Mouse (Mus musculus) c-Kit-positive CD71-negative TER-119-negative erythroid progenitor cells, embryonic 14.5 days (primary cell): ENCODE data around the gene Tph2.
"Not testable (repeated sequence)": the region's sequence is repeated elsewhere in the genome, so short reads cannot be mapped to it uniquely, and the experiment has no call there.

Source experiments
- DNase-seq: peaks from one replicate; pipeline ENCODE4 v3.0.0-alpha.2; 2013; ENCODE audit warnings: low read depth

The Tph2 gene

DNA sequence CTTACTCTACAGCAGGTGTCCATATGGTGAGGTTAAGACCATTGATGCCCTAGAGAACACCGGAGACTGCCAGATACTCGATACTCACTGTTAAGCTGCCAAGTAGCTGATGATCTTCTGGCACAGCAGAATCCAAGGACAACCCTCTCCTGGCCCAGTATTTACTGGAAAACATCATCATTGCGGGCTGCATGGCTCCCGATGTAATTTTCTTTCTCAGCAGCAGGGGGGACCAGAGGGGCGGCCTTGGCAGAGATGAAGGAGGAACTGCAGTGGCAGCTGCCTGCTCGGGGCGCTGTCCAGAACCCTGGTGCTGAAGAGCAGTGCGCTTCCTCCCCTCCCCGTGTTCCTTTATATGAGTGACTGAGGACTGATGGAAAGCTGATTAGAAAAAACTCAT, at the start of gene Tph2:
Tph2 (minus strand) TSS at position 326 of the 400 bp plus-strand sequence.
- DNase-seq = peak; percentile 70

DNA sequence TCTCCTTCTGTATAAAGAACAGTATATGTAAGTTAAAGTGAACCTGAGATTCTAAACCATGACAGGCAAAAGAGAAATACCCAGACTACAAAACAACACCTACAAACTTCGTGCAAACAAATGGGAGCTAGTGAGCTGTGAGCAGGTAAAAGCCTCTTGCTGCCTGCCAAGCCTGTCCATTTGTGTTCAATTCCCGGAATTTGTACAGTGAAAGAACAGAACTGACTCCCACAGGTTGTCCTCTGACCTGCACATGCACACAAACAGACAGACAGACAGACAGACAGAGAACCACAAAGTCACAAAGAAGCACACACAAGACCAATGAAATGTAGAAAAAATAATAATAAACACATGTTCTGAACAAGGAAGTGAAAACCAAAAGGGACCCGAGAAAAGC, 49.0 kb upstream of the Tph2 start:
- no peak for DNase-seq

DNA sequence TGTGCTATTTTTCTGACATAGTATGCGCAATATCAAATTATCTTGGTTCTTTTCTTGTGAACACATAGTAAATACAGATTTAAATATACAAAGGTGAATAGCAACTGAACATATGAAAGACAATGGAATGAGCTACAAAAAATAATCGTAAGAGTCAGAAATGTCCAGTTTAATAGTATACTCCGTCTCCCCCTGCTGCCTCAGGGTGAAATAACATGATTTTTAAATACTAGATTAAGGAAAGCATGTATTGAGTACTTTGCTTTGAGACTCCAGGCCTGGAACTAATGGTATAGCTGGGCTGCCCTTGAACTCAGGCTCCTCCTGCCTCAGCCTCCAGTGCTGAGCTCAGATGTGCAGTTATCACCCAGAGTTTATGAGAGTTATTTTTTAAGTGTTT, 47.7 kb upstream of the Tph2 start:
- no peak for DNase-seq

DNA sequence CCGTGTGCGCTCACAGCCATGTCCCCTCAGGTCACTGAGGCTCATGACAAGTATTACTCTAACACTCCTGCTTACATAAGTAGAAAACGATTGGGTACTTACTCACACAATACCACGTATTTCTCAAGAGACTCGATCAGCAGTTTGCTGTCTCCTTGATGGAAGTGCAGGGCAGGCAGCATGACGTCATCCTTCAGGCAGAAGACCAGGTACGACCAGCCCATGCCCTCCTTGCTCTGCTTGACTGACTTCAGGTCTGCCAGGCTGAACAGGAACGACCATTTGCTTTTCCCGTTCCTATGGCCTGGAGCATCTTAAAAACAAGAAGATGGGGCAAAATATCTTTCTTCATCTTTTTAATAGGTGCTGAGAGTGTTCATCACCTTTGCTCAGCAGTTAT, 44.2 kb upstream of the Tph2 start:
- no peak for DNase-seq

GRCm38 (mm10) chr10:115226586-115226985, 41.8 kb upstream of the Tph2 start:
- no peak for DNase-seq

GRCm38 (mm10) chr10:115223845-115224244, 39.0 kb upstream of the Tph2 start:
- no peak for DNase-seq

- no peak for DNase-seq
These were observed 28.2 kb upstream of the Tph2 start for GRCm38 (mm10) chr10:115212916-115213580.

- DNase-seq = no peak
These were observed 21.0 kb upstream of the Tph2 start for GRCm38 (mm10) chr10:115205825-115206224.

DNA sequence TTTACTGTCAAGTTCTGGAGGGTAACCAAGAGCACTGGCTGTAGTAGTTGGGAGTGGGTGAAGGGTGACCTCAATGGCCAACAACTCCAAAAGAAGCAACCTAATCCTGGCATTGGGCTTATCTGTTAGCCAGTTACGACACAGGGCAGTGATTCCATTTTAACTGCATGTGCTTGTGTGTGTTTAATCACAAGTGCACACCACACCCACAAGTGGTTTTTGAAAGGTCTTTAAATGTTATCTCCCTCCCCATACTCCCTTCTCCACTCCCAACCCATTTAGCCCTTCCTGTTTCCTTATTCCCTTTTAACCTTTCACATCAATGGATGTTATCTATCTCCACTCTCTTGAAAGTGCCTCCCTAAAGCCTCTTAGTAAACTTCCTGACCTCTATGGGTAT, 20.5 kb upstream of the Tph2 start:
- no peak for DNase-seq

GRCm38 (mm10) chr10:115191214-115191613, 6.4 kb upstream of the Tph2 start:
- DNase-seq = no peak

DNA sequence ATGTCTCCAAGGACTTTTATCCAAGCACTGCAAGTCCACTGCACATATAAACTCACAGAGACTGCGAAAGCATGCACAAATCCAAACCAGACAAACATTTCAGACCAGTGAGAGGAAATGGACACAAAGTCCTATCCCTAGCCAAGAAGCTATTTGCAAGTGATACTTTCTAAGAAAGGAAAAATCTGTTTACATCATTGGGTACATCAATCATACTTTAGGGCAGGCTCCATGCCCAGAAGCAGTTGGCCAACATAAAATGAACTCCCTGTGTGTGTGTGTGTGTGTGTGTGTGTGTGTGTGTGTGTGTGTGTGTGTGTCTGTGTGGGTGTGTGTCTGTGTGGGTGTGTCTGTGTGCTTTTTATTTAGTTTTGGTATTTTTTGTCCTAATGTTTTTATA, 2.6 kb upstream of the Tph2 start:
- no peak for DNase-seq

- DNase-seq = no peak
These were observed 3.8 kb downstream of the Tph2 start for GRCm38 (mm10) chr10:115181034-115181433.

DNA sequence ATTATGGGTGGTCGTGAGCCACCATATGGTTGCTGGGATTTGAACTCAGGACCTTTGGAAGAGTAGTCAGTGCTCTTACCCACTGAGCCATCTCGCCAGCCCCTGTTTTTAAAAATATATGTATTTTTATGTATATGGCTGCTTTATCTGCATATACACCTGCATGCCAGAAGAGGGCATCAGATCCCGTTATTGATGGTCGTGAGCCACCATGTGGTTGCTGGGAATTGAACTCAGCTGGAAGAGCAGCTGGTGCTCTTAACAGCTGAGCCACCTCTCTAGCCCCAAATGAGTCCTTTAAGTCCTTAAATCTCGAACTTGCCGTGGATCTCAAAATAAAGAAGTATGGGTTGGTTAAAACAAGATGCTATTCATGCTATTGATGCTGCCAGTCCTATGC, 6.8 kb downstream of the Tph2 start:
- not testable (repeated sequence) for DNase-seq

- DNase-seq = no peak
These were observed 9.2 kb downstream of the Tph2 start for GRCm38 (mm10) chr10:115175591-115175991.

DNA sequence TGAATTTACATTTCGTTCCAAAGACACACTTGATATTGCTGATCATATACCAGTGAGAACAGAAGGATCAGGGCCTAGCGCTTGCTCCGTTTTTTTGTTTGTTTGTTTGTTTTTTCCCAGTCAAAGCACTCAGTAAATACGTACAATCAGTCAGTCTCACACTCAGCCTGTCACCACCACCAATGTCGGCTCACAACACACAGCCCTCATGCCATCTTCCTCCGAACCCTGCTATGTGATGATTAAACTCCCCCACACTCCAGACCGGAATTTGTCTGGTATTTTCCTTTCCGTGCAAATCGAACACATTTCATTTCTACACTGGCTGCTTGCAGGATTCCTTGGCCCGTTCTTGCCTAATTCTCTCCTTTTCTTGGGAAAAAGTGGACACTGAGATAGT, 11.5 kb downstream of the Tph2 start:
- no peak for DNase-seq

GRCm38 (mm10) chr10:115171351-115171818, 13.4 kb downstream of the Tph2 start:
- no peak for DNase-seq

GRCm38 (mm10) chr10:115170496-115171350, 14.1 kb downstream of the Tph2 start:
- no peak for DNase-seq

- no peak for DNase-seq
These were observed 15.4 kb downstream of the Tph2 start for GRCm38 (mm10) chr10:115169410-115169809.

DNA sequence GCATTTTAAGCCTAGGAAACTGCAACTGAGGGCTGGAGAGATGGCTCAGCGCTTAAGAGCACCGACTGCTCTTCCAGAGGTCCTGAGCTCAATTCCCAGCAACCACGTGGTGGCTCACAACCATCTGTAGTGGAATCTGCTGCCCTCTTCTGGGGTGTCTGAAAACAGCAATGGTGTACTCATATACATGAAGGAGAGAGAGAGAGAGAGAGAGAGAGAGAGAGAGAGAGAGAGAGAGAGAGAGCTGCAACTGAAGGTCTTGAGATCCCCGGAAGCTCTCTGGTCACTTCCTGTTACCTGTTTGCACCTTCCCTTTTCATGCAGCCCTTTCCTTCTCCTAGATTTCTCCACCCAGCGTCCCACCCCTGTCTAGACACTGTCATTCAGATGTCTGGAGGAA, 24.5 kb downstream of the Tph2 start:
- no peak for DNase-seq

GRCm38 (mm10) chr10:115147308-115147707, 37.5 kb downstream of the Tph2 start:
- DNase-seq = no peak

- no peak for DNase-seq
These were observed 38.4 kb downstream of the Tph2 start for GRCm38 (mm10) chr10:115146257-115146898.

DNA sequence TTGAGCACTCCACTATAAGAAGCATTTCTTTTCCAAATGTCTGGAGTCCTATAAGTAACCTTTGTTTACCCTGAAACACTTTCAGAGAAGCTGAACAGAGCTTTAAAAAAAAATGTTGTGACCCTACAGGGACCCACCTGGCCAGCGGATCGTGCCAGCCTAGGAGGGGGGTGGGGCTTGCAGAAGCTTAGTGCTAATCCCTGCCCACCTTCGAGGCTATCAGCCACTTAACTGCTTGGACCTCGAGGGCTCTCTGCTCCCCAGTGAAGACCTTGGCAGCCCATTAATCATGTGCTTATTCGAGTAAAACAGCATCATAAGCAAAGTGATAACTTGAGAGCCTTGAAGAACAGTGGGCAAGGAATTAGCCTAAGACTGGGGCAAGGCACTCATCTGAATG, 40.3 kb downstream of the Tph2 start:
- no peak for DNase-seq

GRCm38 (mm10) chr10:115143641-115144040, 41.2 kb downstream of the Tph2 start:
- DNase-seq = peak; percentile 13
